Mouse (Mus musculus): ENCODE data around the gene Ttc7. TPM values are rescaled to one million over a fixed set of nuclear protein-coding genes. Genes with fewer than 3 reads are reported as not detected.

Gene Ttc7
- total and polyA plus RNA-seq, 3 experiments: 22.8 to 42.4 TPM; not detected in 1

DNA sequence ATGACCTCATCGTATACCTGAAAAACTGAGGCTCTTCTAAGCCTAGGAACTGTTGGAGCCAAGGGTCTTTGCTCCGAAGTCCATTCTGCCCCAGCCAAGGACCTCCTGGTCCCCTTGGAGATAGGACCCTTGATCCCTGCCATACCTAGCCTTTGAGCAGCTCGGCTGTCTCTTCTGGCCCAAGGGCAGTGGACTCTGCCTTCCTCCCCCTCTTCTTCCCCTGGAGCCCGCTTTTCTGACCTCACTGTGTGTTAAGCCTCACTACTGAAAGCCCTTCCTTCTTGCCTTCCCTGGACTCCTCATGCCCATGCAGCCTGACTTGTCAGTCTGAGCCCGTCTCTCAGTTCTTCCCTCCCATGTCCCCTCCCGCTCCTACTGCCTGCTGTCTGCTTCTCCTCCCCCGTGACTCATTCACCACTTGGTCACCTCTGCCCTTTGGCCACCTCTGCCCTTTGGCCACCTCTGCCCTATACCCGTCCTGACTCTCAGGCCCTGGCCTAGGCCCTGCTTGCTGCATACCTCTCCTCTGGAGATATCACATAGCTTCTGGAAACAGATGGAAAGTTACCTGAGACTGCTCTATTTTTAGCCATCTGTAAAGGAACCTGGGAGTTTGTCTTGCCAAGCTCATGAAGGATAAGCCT, 60.5 kb downstream of the Ttc7 start:
- Histone ChIP-seq H3K9ac (ENCODE audit: control insufficient read depth, low read depth, low read length, poor library complexity, severe bottlenecking) (no peak overlapping the region), H3K9me3 (replicated peaks; ENCODE audit: insufficient read depth, low read length) (no peaks in the 10 kb centered on the region), H3K27ac (ENCODE audit: control insufficient read depth, low read depth, low read length) (no peak overlapping the region), H3K79me2 (ENCODE audit: control insufficient read depth, insufficient read depth, low read length, poor library complexity) (no peaks in the 10 kb centered on the region), H3K4me3 (ENCODE audit: control insufficient read depth in 1 of 2, insufficient read depth in 1 of 2, low read depth in 2 of 2, low read length in 2 of 2) (no peak overlapping the region), H3K27me3 (ENCODE audit: control insufficient read depth in 1 of 2, insufficient read depth in 2 of 2, low read length in 2 of 2) (no peaks in the 10 kb centered on the region), H3K36me3 (ENCODE audit: control insufficient read depth in 1 of 2, insufficient read depth in 2 of 2, low read length in 2 of 2) (peaks cover 0 to 3% of the 10 kb centered on the region in 2 experiments; a peak in 2 of 4 replicates), H3K4me1 (ENCODE audit: control insufficient read depth in 1 of 2, insufficient read depth in 2 of 2, low read length in 2 of 2) (peaks cover 4 to 12% of the 10 kb centered on the region in 2 experiments; a peak in 2 of 4 replicates)
- no peak for TF ChIP-seq E2F4 (IDR thresholded peaks at IDR 0.05; ENCODE audit: borderline replicate concordance, low read depth, low read length)
- TF ChIP-seq MAZ (IDR thresholded peaks at IDR 0.05; ENCODE audit: low read depth, low read length): no peak
- no peak for TF ChIP-seq MEF2A (IDR thresholded peaks at IDR 0.05; ENCODE audit: extremely low read depth, insufficient replicate concordance, low read depth, low read length, poor library complexity, severe bottlenecking)
- TF ChIP-seq EP300 (IDR thresholded peaks at IDR 0.05; ENCODE audit: low read depth in 1 of 2, low read length in 2 of 2): no peak
- TF ChIP-seq MYC (IDR thresholded peaks at IDR 0.05; ENCODE audit: low read depth, low read length): no peak
- no peak for TF ChIP-seq JUND (IDR thresholded peaks at IDR 0.05; ENCODE audit: low read depth, low read length)
- TF ChIP-seq SIN3A (IDR thresholded peaks at IDR 0.05; ENCODE audit: low read length): no peak
- TF ChIP-seq KAT2A (conservative IDR thresholded peaks at IDR 0.05; ENCODE audit: low read depth, low read length): no peak
- no peak for TF ChIP-seq ETS1 (IDR thresholded peaks at IDR 0.05; ENCODE audit: low read depth, low read length)
- no peak for TF ChIP-seq MAX (IDR thresholded peaks at IDR 0.05; ENCODE audit: low read length)
- no peak for TF ChIP-seq UBTF (IDR thresholded peaks at IDR 0.05; ENCODE audit: borderline replicate concordance, insufficient read depth, low read depth, low read length)
- no peak for TF ChIP-seq TBP (IDR thresholded peaks at IDR 0.05; ENCODE audit: low read depth, low read length)
- TF ChIP-seq USF1 (IDR thresholded peaks at IDR 0.05; ENCODE audit: low read depth, low read length): no peak
- no peak for TF ChIP-seq RAD21 (IDR thresholded peaks at IDR 0.05; ENCODE audit: low read depth, low read length)
- no peak for TF ChIP-seq GABPA (IDR thresholded peaks at IDR 0.05; ENCODE audit: low read depth, low read length)
- no peak for TF ChIP-seq ZNF384 (IDR thresholded peaks at IDR 0.05; ENCODE audit: low read depth, low read length)
- DNase-seq (ENCODE audit: low read depth, low spot score): no peak

DNA sequence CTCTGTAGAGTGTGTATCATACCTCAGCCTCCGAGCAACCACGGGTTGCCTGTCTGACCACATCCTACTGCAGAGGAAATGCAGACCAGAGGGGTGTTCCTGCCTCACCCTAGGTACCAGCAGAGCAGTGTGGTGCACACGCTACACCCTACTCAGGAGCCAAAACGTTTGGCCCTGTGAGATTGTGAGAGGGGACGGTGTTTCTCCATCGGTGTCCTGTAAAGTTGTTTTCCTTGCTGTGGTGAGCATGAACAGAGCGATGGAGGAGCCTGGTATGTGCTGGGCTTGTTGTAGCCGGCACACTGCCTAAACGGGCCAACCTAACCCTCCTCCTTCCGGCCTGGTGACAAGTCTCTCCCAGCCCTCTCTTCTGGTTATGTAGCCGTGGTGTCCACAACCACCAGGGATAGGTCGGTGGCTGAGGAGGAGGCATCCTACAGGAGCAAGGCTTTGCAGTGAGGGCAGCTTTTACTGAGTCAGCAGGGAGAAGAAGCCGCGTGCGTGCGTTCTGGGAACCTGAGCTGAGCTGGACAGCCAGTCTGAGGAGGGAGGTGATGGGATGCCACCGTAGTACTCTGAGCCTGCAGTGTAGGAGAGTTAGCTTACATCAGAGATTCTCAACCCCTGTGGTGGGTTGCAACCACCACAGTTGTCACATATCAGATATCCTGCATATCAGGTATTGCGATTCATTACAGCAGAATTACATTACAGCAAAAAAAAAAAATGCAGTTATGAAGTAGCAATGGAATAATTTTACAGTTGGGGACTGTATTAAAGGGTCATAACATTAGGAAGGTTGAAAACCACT, 62.0 kb downstream of the Ttc7 start:
- Histone ChIP-seq H3K36me3 (ENCODE audit: control insufficient read depth in 1 of 2, insufficient read depth in 2 of 2, low read length in 2 of 2) (peaks cover 0 to 3% of the 10 kb centered on the region in 2 experiments; a peak in 2 of 4 replicates), H3K27me3 (ENCODE audit: control insufficient read depth in 1 of 2, insufficient read depth in 2 of 2, low read length in 2 of 2) (no peaks in the 10 kb centered on the region), H3K9me3 (replicated peaks; ENCODE audit: insufficient read depth, low read length) (no peaks in the 10 kb centered on the region), H3K27ac (ENCODE audit: control insufficient read depth, low read depth, low read length) (peak overlapping the region; percentile 42; the same call in 1 of the 2 replicates), H3K4me1 (ENCODE audit: control insufficient read depth in 1 of 2, insufficient read depth in 2 of 2, low read length in 2 of 2) (peaks cover 4 to 12% of the 10 kb centered on the region in 2 experiments; a peak in 2 of 4 replicates), H3K4me3 (ENCODE audit: control insufficient read depth in 1 of 2, insufficient read depth in 1 of 2, low read depth in 2 of 2, low read length in 2 of 2) (no peak overlapping the region), H3K79me2 (ENCODE audit: control insufficient read depth, insufficient read depth, low read length, poor library complexity) (no peaks in the 10 kb centered on the region), H3K9ac (ENCODE audit: control insufficient read depth, low read depth, low read length, poor library complexity, severe bottlenecking) (no peak overlapping the region)
- TF ChIP-seq ETS1 (IDR thresholded peaks at IDR 0.05; ENCODE audit: low read depth, low read length) (peak; percentile 21; the same call in 1 of the 2 replicates), EP300 (IDR thresholded peaks at IDR 0.05; ENCODE audit: low read depth in 1 of 2, low read length in 2 of 2) (peak in 1 of 2 experiments; percentile 53; a peak in 1 of 4 replicates), TCF12 (IDR thresholded peaks at IDR 0.05; ENCODE audit: low read depth, low read length) (peak; percentile 12; the same call in 1 of the 2 replicates), GATA1 (IDR thresholded peaks at IDR 0.05; ENCODE audit: low read depth, low read length) (no peak)
- peak; percentile 12 for DNase-seq (ENCODE audit: low read depth, low spot score)

All from MEL (cell line).